Mouse (Mus musculus) ovary, adult 18-20 months (tissue): ENCODE results near the gene Ppip5k2.
"Not testable (repeated sequence)": the region's sequence is repeated elsewhere in the genome, so short reads cannot be mapped to it uniquely, and the experiment has no call there.

Experiments used
- DNase-seq: peaks from one replicate; pipeline ENCODE4 v3.0.0; 2022; ENCODE audit warnings: low spot score, mixed read lengths

The Ppip5k2 gene

GRCm38 (mm10) chr1:97769904-97770753 lies at the start of gene Ppip5k2, which contains the start of gene Gin1:
TSS of gene Ppip5k2 (minus strand) at chr1:97770411.
TSS of gene Gin1 (plus strand) at chr1:97770172.
- DNase-seq, result peak; percentile 90

GRCm38 (mm10) chr1:97809255-97809912 lies 39.2 kb upstream of the Ppip5k2 start:
- DNase-seq, result no peak

GRCm38 (mm10) chr1:97804520-97804919 lies 34.3 kb upstream of the Ppip5k2 start:
- no peak for DNase-seq

GRCm38 (mm10) chr1:97802207-97802902 lies 32.1 kb upstream of the Ppip5k2 start:
- no peak for DNase-seq

GRCm38 (mm10) chr1:97795936-97796335 lies 25.7 kb upstream of the Ppip5k2 start:
- no peak for DNase-seq

GRCm38 (mm10) chr1:97794110-97794509 lies 23.9 kb upstream of the Ppip5k2 start:
- no peak for DNase-seq

- DNase-seq, result no peak
Measured at GRCm38 (mm10) chr1:97788490-97788889, 18.3 kb upstream of the Ppip5k2 start.

GRCm38 (mm10) chr1:97787674-97788073 lies 17.5 kb upstream of the Ppip5k2 start:
- no peak for DNase-seq

- no peak for DNase-seq
Measured at GRCm38 (mm10) chr1:97785685-97786393, 15.6 kb upstream of the Ppip5k2 start.

- no peak for DNase-seq
Measured at GRCm38 (mm10) chr1:97784928-97785327, 14.7 kb upstream of the Ppip5k2 start.

- no peak for DNase-seq
Measured at GRCm38 (mm10) chr1:97781674-97782073, 11.5 kb upstream of the Ppip5k2 start.

GRCm38 (mm10) chr1:97773973-97774372 lies 3.8 kb upstream of the Ppip5k2 start:
- no peak for DNase-seq

- DNase-seq, result no peak
Measured at GRCm38 (mm10) chr1:97773362-97773761, 3.2 kb upstream of the Ppip5k2 start.

GRCm38 (mm10) chr1:97771727-97772126 lies 1.5 kb upstream of the Ppip5k2 start:
- no peak for DNase-seq

- DNase-seq, result no peak
Measured at GRCm38 (mm10) chr1:97771118-97771517, 907 bp upstream of the Ppip5k2 start.

GRCm38 (mm10) chr1:97769294-97769903 lies 812 bp downstream of the Ppip5k2 start:
- DNase-seq, result no peak

GRCm38 (mm10) chr1:97768906-97769293 lies 1.3 kb downstream of the Ppip5k2 start:
- no peak for DNase-seq

- no peak for DNase-seq
Measured at GRCm38 (mm10) chr1:97768089-97768488, 2.1 kb downstream of the Ppip5k2 start.

GRCm38 (mm10) chr1:97765712-97766111 lies 4.5 kb downstream of the Ppip5k2 start:
- DNase-seq, result not testable (repeated sequence)

GRCm38 (mm10) chr1:97761477-97761876 lies 8.7 kb downstream of the Ppip5k2 start:
- no peak for DNase-seq

- DNase-seq, result no peak
Measured at GRCm38 (mm10) chr1:97760598-97760997, 9.6 kb downstream of the Ppip5k2 start.

- no peak for DNase-seq
Measured at GRCm38 (mm10) chr1:97759841-97760240, 10.4 kb downstream of the Ppip5k2 start.
